Mouse (Mus musculus): Measurements from ENCODE around the gene Ephb2.

- no peak for TF ChIP-seq CTCF (IDR thresholded peaks at IDR 0.05; ENCODE audit: control insufficient read depth, insufficient read depth, insufficient read length)
- no peak for TF ChIP-seq CEBPB (IDR thresholded peaks at IDR 0.05; ENCODE audit: low read depth)
Observed at GRCm38 (mm10) chr4:136749851-136750577, 85.8 kb downstream of the Ephb2 start.

Measured in C2C12 (cell line).